Comparison of ENCODE assay signal across 9 mouse cellular contexts in the genomic region with DNA sequence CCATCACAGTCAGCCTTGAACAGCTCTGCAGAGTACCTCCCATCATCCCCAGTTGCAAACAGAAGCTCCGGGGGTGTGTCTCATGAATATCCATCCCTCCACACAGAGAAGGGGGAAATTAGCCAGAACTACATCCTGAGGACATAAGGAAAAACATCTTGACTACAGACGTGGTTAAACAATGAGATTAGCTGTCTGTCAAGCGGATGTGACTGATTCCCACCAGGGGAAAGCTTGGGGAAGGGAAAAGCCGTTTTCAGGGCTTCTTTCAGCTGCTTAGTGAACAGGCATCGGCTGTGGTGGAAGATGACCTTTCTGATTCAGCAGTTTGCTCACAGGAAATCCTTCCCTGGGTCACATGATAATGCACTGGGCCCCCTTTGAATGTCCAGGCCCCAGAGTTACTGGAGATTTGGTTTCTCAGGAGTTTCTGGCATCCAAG. TPM values are rescaled to one million over a fixed set of nuclear protein-coding genes. Genes with fewer than 3 reads are reported as not detected.
DNase-seq lines count a peak whose midpoint lies in the region; ATAC-seq and TF ChIP-seq lines count a peak whose summit lies in the region.
"Had no signal": no experiment of that assay in that cellular context is flagged by ENCODE, and none has a peak within 500 bp of the region (broad histone marks: within the 10 kb centered on the region; RNA-seq: fewer than 3 reads in every experiment).

No protein-coding gene starts in this region.

- H3K4me1 ChIP-seq in heart, embryonic 12.5 days (replicated peaks): peaks cover 53% of the 10 kb centered on the region
- peaks cover 39% of the 10 kb centered on the region for H3K4me1 ChIP-seq in hindbrain, embryonic 12.5 days
- peaks cover 44% of the 10 kb centered on the region for H3K4me1 ChIP-seq in midbrain, embryonic 13.5 days (replicated peaks)

- no peak for DNase-seq in heart, postnatal 14 days
- peak; percentile 58 for DNase-seq in brain, embryonic 14.5 days (ENCODE audit: low read depth)
- no peak for DNase-seq in spleen, adult 18-20 months
- no peak for DNase-seq in spleen, postnatal 36 days (ENCODE audit: low spot score in 2 of 2)
- DNase-seq in gastrocnemius, postnatal 36 days: no peak
- DNase-seq: thymus, adult 18-20 months had no signal

- peaks cover 15% of the 10 kb centered on the region; the same call in 1 of the 2 replicates for H3K27me3 ChIP-seq in heart, embryonic 12.5 days (replicated peaks)
- H3K27me3 ChIP-seq in hindbrain, embryonic 12.5 days: no peaks in the 10 kb centered on the region
- H3K27me3 ChIP-seq in midbrain, embryonic 13.5 days: no peaks in the 10 kb centered on the region

- 27% methylated on average over 5 of the region's 5 CpGs for WGBS in heart, embryonic 12.5 days
- 16% methylated on average over 5 of the region's 5 CpGs for WGBS in hindbrain, embryonic 12.5 days
- WGBS in midbrain, embryonic 13.5 days: 10% methylated on average over 5 of the region's 5 CpGs

- H3K4me3 ChIP-seq in heart, embryonic 12.5 days: no peak overlapping the region
- H3K4me3 ChIP-seq in hindbrain, embryonic 12.5 days: no peak overlapping the region
- no peak overlapping the region for H3K4me3 ChIP-seq in midbrain, embryonic 13.5 days (replicated peaks)

- peak overlapping the region; percentile 61 for H3K27ac ChIP-seq in heart, embryonic 12.5 days (ENCODE audit: poor library complexity, severe bottlenecking)
- peak overlapping the region; percentile 45 for H3K27ac ChIP-seq in hindbrain, embryonic 12.5 days
- H3K27ac ChIP-seq in midbrain, embryonic 13.5 days: peak overlapping the region; percentile 73

- no peak for TF ChIP-seq POLR2A in brain, embryonic 14.5 days (IDR thresholded peaks at IDR 0.05; ENCODE audit: borderline replicate concordance, extremely low read depth, insufficient read depth, insufficient read length, poor library complexity, severe bottlenecking)

- H3K4me2 ChIP-seq in heart, embryonic 12.5 days: no peak overlapping the region
- no peak overlapping the region for H3K4me2 ChIP-seq in hindbrain, embryonic 12.5 days (replicated peaks)
- no peak overlapping the region for H3K4me2 ChIP-seq in midbrain, embryonic 13.5 days (replicated peaks)

- H3K9ac ChIP-seq in heart, embryonic 12.5 days: 0 out of 2 replicates have a peak overlapping the region, but pooled peaks have one; percentile 17
- H3K9ac ChIP-seq in hindbrain, embryonic 12.5 days: no peak overlapping the region
- H3K9ac ChIP-seq in midbrain, embryonic 13.5 days (replicated peaks): peak overlapping the region; percentile 28; the same call in 1 of the 2 replicates

- peak; percentile 10; the same call in 1 of the 2 replicates for ATAC-seq in heart, embryonic 12.5 days (ENCODE audit: insufficient number of reproducible peaks, low FRiP score)
- ATAC-seq in hindbrain, embryonic 12.5 days (ENCODE audit: low FRiP score): no peak
- ATAC-seq in midbrain, embryonic 13.5 days: 0 out of 2 replicates have a peak, but pooled peaks have one; percentile 19

- intact Hi-C loops in heart, postnatal 14 days (cut with DNase I): no loop called here
- intact Hi-C loops in gastrocnemius, postnatal 36 days (cut with DNase I): no loop called here

- H3K9me3 ChIP-seq in heart, embryonic 12.5 days (replicated peaks): no peaks in the 10 kb centered on the region
- H3K9me3 ChIP-seq in hindbrain, embryonic 12.5 days (replicated peaks): no peaks in the 10 kb centered on the region
- no peaks in the 10 kb centered on the region for H3K9me3 ChIP-seq in midbrain, embryonic 13.5 days

- no peaks in the 10 kb centered on the region for H3K36me3 ChIP-seq in heart, embryonic 12.5 days
- no peaks in the 10 kb centered on the region for H3K36me3 ChIP-seq in hindbrain, embryonic 12.5 days
- no peaks in the 10 kb centered on the region for H3K36me3 ChIP-seq in midbrain, embryonic 13.5 days

- no peak for TF ChIP-seq CTCF in brain, embryonic 14.5 days (IDR thresholded peaks at IDR 0.05; ENCODE audit: borderline replicate concordance, extremely low read depth, insufficient read depth, insufficient read length)

RNA-seq across cellular contexts. Expression of a gene that starts 46.6 kb away (rescaled TPM):
- polyA plus RNA-seq in heart, embryonic 12.5 days (2016; fragmentation: Nextera tagmentation; extraction: Ambion mirVana): 21.9 and 23.7 TPM in 2 replicates
- 10 to 100 TPM; 11.6 to 12.3 TPM for total RNA-seq in heart, postnatal 14 days (2021)
- 57.8 and 83.3 TPM in 2 replicates for polyA plus RNA-seq in brain, embryonic 14.5 days (2012; rRNA removed)
- polyA plus RNA-seq in hindbrain, embryonic 12.5 days (2016; fragmentation: Nextera tagmentation; extraction: Ambion mirVana): 11.4 and 14.0 TPM in 2 replicates
- 15.2 and 17.3 TPM in 2 replicates for polyA plus RNA-seq in midbrain, embryonic 13.5 days (2015; fragmentation: Nextera tagmentation; extraction: Ambion mirVana)
- total RNA-seq in gastrocnemius, postnatal 36 days (2021): 1 to 10 TPM; 4.3 to 4.4 TPM
